Mouse (Mus musculus): ENCODE results near the gene Tcf3. TPM values are rescaled to one million over a fixed set of nuclear protein-coding genes. Genes with fewer than 3 reads are reported as not detected.

Tcf3 gene
- total RNA-seq, 2 experiments from 2014 or later = 40.3 to 51.8 TPM

DNA sequence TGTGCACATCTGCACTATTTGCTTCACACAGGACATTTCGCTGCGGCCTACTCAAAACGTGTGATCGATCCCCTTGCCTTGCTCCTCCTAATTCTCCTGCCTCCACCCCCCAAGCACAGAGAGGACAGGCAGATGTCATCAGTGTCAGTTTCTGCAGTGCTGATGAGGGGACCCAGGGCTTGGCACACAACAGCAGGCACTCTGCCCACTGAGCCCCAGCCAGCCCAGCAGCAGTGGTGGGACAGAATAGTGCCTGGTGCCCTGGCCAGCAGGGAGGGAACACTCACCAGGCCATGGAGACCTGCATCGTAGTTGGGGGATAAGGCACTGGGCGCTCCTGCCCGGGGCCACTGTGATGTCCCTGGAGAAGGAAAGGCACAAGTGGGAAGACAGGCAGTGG lies 17.9 kb downstream of the Tcf3 start:
- DNase-seq = no peak
- intact Hi-C loops (cut with DNase I) = no loop called here

DNA sequence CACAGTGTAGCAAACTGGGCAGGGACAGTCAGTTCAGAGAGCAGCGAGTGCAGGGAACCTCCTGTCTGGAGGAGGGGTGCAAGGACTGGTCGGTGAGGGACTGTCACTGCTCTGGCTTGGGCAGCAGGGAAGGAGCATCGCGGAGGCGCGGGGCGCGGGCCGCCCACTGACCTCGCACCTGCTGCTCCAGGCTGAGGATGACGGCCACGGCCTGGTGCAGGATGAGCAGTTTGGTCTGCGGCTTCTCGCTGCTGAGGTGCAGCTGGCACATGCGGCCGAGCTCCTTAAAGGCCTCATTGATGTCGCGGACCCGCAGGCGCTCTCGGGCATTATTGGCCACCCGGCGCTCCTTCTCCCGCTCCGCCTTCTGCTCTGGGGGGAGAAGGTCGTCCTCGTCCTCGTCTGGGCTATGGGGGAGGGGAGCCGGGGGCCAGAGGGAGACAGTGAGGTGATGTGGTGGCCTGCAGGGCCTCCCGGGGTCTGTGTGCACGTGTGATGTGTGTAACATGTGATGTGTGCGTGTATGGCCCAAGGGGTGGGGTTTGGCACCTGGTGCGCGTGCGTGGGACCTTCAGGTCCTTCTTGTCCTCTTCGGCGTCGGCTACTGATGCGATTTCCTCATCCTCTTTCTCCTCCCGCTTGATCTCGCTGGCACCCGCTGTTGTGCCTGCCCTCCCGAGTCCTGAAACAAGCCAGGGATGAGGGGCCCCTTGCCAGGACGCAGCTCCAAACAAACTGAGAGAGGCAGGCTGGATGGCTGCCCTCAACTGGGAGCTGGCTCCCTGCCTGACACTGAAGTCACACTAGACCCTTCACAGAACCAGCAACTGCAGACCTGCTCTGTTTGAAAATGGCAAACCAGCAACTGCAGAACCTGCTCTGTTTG lies 20.5 kb downstream of the Tcf3 start:
- intact Hi-C loops (cut with DNase I) = no loop called here

DNA sequence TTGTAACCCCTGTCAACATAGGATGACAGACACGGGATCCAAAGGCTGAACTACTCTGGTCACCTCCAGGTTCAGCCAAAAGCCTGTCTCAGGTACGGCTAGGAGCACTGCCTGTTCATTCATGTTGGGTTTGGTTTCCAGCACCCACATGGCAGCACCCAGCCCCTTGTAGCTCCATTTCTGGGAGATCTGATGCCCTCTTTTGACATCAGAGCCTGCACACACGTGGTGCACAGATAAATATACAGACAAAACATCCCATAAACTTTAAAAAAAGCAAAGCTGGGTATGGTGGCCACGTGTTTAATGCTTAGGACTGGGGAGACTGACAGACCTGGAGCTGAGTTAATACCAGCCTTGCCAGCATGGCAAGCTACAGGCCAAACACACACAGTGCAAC lies 25.5 kb downstream of the Tcf3 start:
- no peak for DNase-seq
- intact Hi-C loops (cut with DNase I) = no loop called here

More for the DNA sequence above, 20.5 kb downstream of the Tcf3 start:
- peak; percentile 87 to 91 for DNase-seq

DNA sequence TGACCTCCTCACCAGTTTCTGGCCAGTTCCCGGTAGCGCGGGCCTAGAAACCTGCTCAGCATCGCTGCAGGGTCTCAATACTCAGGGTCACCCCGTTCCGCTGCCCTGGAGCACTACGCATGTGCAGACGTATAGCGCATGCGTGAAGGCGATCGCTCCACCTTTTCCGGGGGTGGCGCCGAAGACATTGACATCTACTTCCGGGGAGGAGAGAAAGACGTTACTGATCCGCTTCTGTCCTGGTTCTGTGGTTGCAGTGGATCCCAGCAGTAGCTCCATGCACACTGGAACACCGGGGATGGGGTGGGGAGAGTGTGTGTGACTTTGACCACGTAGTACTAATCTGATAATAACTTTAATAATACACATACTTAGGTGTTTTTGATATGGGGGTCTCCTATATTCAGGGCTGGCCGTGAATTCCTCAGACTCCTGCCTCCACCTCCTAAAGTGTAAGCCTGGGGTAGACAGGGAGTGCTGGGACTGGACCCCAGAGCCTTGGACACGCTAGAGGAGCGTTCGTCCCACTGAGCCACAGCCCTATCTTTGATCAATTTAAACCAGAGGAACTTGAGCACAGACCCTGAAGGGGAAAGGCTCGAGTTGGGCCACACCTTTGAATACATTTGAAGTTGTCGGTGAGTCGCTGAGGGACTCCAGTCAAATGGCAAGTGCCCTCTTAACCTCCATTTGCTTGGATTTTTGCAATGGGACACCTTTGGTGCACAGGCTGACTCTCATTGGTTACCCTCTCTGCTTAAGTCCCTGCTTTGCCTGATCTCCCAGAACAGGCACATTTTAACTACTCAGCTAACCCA lies 26.6 kb downstream of the Tcf3 start, which contains the start of gene Uqcr11:
Gene Uqcr11, minus strand, starts transcription at position 147 of the 818 bp plus-strand sequence.
- intact Hi-C loops (cut with DNase I) = no loop called here
- peak; percentile 94 to 96 for DNase-seq

DNA sequence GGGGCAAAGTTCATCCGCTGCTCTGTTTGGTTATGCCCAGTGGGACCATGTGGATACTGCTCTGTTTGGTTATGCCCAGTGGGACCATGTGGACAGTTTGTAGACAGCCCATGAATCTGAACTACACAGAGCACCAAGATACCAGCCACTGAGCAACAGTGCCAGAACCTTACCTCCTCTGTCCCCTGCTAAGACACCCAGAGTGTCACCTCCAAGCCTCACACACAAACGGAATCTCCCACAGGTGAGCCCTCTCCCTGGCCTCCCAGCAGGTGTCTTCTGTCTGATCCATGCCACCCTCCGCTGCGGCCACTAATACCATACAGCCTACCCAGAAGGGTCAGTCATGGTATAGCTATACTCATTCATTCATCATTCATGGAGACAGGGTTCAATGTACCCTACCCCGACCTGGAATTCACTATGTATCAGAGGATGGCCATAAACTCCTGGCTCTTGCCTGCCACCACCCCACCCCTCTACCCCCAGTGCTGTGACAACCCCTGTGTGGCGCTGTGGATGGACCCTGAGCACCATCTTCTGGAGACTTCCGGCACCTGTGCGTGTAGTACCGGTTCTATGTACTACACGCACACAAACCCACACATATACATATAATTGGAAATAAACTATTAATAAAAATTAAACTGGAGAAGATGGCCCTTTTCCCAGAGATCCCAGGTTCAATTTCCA lies 27.8 kb downstream of the Tcf3 start:
- intact Hi-C loops (cut with DNase I) = no loop called here
- DNase-seq = no peak

DNA sequence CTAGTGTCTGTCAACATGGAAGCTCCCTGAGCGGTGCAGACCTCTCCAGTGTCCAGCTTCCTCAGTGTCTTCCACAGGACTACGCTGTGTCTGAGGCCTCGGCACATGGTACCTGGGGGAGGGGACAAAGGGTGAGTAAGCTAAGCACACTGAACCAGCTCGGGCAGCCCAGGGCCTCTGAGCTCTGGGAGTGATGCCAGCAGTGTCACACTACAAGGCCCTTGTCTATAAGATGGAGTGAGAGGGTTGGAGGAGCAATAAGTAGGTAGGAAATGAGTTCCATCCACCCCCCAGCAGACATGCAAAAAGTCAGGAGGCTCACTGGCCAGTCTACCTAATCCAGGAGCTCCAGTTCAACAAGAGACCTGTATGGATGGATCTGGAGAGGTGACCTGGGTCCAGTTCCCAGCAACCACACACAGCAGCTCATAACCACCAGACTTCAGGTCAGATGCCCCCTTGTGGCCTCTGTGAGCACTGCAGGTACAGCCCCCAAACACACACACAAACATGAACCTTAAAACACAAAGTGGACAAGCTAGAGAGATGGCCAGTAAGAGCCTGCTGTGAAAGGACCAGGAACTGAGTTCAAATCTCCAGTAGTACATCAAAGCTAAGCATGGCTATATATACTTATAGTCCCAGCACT lies 30.3 kb downstream of the Tcf3 start:
- peak in 1 of 2 experiments; percentile 48 for DNase-seq
- intact Hi-C loops (cut with DNase I) = no loop called here

DNA sequence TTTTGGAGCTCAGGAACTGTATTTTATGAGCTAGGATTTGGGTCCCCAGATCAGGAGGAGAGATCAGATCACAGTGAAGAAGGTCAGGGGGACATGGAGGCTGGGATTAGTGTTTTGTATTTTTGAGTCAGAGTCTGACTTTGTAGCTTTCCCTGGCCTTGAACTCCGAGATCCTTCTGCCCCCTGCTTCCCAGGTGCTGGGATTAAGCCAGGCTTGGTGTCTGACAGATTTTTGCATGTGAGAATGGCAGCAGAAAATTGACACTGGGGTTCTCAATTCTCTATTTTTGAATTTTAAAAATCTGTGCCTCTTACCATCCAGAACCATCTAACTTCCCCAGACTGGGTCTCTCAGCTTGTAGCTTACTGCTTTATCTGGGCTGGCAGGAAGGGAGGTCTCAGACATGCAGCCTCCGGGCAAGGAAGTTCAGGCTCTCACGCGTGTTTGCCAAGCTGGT lies 32.7 kb downstream of the Tcf3 start:
- DNase-seq = no peak
- intact Hi-C loops (cut with DNase I) = no loop called here

DNA sequence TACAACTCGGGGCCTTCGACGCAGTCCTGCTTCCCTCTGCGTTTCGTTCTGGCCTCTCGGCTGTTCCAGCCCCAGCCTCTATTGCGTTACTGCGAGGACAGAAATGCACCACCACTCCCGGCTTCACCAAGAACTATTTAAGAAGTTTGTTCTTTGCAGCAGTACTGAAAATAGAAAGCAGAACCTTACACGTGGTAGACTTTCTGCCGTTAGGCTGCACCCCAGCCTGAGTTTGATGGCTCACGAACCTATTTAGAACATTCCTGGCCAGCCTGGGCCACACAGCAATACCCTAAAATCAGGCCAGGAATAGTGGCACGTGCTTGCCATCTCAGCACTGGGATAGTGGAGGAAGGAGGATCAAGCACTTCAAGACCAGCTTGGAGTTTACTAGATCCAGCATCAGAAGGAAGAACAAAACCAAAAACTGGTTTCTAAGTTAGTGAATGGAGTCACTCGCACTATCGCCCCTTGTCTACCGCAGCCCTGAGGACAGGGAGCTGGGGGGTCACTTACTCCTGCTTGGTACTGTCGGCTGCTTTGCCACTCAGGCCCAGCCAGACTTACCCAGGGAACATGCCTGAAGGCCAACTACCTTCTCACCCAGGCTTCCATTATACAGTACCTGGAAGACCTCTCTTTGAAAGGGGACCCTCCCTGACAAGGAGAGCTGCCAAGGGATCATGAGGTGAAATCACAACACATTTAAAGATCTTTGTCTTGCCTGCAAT lies 33.3 kb downstream of the Tcf3 start:
- intact Hi-C loops (cut with DNase I) = no loop called here
- no peak for DNase-seq

DNA sequence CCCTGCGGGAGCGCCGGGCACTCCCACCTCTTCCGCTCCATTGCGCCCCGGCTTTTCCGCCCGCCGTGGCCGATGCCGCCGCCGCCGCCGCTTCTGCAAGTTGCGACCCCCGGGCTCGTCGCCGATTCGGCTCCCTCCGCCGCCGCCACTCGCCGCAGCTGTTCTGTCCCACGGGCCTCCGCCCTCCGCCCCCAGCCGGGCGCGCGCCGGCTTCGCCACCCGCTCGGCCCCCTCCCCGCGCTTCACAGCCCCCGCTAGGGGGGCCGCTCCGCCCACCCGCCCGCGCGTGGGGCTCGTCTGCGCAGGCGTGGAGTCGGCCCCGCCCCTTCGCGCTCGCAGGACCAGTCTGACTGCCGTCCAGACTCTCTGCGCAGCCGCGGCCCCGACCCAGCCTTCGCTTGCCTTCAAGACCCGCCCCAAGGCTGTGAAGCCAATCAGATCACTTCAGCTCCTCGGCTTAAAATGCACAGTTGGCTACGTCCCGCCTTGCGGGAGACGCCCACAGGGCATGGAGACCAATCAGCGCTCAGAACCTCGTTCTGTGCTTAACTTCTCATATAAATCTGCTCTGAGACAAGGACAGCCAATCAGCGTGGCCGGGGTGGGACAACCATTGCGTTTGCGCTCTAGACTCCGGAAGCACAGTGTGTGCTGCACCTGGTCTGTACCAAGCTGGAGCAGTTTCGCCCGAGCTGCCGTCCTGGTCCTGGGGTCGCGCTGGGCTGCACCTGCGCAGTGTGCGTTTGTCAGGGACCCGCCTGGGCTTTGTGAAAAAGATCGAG lies 34.1 kb downstream of the Tcf3 start, which contains the start of gene Mbd3:
Gene Mbd3, minus strand, starts transcription at position 360 of the 782 bp plus-strand sequence.
- peak; percentile 100 for DNase-seq
- intact Hi-C loops (cut with DNase I) = no loop called here

DNA sequence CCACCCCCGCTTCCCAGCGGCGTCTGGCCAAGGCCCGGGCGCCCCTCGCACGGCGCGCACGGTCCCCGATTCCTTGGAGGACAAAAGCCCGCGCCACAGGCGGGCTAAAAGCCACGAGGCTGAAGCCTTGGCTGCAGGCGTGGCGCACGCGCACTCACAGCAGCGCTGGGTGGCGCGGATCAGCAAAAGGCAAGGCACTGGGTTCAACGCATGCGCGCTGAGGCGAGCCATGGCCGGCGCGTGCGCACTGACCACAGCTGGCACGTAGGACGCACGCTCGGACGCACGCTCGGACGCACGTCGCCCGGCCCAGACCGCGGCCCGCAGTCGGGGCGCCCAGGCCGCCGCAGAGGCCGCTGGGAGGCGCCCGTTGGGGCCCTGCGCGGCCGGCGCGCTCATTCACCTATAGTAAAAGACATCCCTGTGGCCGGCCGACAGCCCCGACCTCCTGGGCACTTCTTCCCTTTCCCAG lies 34.7 kb downstream of the Tcf3 start:
- intact Hi-C loops (cut with DNase I) = no loop called here
- peak; percentile 99 for DNase-seq

DNA sequence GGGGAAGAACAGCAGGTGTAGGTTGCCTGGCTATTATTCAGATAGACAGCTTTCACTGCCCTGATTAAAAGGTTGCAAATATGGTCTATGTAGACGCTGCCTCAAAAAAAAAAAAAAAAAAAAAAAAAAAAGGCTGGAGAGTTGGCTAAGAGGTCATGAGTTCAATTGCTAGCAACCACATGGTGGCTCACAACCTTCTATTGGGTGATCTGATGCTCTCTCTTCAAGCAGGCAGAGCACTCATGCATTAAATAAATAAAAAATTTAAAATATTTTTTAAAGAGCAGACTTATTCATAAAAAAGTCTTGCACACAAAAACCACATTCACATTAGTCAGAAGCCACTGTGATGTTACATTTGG lies 35.3 kb downstream of the Tcf3 start:
- intact Hi-C loops (cut with DNase I) = no loop called here
- no peak for DNase-seq

DNA sequence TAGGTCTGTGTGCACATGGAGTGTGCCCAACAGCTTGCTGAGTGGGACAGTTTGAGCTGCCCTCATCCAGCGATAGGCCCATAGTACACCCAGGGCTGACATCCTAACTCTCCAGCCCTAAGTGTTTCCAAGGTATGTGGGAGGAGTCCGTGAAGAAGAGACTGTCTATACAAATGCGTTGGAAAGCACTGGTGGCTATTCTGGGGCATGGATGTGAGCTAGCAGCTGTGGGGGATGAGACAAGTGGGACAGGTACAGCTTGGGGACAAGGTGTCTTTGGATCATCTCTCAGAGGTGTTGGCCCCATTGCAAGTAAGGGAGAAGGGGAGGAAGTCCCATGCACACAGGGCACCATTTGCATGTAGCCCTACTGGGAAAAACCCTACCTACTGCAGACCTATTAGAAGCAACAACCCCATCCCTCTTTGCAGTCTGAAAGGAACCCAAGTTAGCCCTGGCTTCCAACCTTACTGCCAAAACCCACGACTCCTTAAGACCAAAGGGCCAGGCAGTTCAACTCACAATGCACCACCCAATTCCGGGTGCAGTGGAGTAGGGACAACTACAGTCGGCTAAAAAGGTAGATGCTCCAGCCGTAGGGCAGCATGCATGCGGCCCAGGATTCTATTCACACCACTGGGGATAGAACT lies 35.8 kb downstream of the Tcf3 start:
- intact Hi-C loops (cut with DNase I) = no loop called here
- no peak for DNase-seq

DNA sequence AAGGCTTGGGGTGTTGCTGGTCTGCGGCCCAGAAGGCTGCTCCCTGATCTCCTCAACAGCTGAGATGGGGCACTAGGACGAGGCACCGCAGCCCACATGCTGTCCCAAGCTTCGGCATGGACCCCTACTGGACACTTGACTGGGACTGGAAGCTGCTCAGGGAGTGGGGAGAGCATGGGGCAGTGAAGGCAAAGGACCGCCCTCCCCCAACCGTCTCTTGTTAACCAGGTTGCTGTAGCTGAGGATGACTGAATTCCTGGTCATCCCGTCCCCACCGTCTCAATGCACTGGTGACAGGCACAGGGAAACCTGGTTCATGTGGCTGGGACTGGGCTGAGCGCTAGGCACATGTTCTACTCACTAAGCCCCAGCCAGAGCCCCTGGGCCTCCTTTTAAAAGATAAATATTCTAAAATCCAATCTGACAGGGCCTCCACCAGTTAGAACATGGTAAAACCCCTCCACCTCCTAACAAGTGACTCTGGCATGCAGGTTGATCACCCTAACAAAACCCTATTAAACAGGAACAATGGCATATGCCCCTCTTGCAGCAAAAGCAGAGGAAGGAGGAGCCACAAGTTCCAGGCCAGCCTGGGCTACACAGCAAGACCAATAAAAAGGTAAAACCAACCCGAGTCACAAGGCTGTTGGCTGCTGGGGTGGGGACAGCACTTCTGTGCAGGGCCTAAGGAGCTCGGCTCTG lies 36.5 kb downstream of the Tcf3 start:
- DNase-seq = no peak
- intact Hi-C loops (cut with DNase I) = no loop called here

DNA sequence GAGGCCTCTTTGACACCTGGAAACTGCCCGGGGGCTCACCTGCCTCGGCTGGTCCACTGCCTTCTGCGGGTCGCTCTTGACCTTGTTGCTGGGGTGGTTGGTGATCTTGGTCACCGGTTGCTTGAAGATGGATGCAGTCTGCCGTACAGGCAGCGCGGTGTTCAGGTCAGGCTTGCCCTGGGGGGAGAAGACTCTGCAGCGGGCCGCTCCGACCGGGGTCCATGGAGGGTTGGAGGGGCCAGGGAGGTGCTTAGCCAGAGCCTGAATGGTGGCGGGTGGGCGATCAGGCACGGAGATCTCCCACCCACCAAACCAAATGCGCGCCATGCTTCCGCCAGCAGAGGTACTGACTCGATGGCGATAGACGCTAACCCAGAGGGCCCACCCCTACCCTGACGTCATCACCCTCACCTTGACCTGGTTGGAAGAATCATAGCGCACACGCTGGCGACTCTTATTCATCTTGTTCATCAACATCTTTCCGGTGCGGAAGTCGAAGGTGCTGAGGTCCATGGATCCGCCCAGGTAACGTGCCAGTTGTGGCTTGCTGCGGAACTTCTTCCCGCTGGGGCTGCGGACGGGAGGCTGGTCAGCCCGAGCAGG lies 38.3 kb downstream of the Tcf3 start:
- DNase-seq = no peak
- intact Hi-C loops (cut with DNase I) = no loop called here

DNA sequence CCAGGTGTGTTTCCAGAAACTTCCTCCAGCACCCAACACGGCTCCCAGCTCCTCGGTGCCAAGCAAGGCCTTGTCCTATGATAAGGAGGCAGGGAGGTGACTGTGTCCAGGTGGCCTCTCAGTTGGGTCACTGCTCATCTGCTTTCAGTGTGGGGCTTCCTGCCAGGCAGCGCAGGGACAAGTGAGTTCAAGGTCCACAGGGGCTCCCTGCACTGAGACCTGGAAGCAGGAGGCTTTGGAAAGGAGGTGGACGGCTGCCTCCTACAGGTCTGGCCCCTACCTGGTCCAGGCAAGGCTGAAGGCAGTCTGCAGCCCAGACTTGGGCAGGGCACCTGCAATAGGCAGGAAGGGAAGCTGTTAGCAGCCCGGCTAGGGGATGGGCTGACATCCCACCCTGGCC lies 40.8 kb downstream of the Tcf3 start:
- intact Hi-C loops (cut with DNase I) = no loop called here
- DNase-seq = no peak

DNA sequence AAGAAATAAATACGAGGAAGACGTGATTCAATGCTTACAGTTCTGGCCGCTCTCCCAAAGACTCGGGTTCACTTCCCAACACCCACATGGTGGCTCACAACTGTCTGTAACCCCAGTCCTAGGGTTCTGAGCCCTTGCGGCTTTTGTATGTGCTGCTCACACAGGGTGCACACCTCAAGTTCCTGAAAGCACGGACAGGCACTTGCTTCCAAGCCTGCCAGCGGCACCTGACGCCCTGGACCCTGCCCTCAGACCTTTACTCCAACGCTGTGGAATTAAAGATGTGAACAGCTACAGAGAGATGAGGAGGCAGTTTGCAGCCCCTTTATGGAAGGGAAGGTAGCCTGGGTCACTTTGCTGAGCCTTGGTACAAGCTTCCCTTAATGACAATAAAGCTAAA lies 42.8 kb downstream of the Tcf3 start:
- no peak for DNase-seq
- intact Hi-C loops (cut with DNase I) = no loop called here

DNA sequence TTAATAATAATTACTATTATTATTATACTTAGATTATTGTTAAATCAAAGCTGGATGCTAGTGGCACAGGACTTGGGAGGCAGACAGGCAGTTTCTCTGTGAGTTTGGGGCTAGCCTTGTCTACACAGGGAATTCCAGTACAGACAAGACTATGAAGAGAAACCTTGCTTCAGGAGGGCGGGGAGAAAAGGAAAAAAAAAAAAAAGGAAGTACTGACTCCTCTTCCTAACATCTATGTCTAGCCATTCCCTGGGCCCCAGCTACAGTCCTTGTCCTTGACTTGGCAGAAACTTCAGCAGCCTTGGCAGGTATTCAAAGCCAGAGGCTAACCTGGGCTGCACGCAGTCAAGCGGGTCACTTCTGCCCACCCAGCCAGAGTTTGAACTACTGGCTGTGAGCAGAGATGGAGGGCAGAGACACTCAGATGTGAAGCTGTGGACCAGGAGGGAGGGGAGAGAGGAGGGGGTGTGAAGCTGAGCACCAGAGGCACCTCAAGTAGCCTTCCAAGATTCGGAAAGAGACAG lies 44.2 kb downstream of the Tcf3 start:
- intact Hi-C loops (cut with DNase I) = no loop called here

More for the DNA sequence above, 44.2 kb downstream of the Tcf3 start:
- DNase-seq = no peak

All from heart, postnatal 10 days (tissue).